Mouse (Mus musculus) midbrain, embryonic 14.5 days (tissue): ENCODE measurements around the gene Il18r1. TPM values are rescaled to one million over a fixed set of nuclear protein-coding genes. Genes with fewer than 3 reads are reported as not detected.

Experiments used
- ATAC-seq: fragments of 200-750 bp; cut with Nextera tagmentation; 2 replicates; pipeline ENCODE4 v1.8.0; 2017; ENCODE audit warnings: moderate number of reproducible peaks, moderate library complexity; ENCODE audit not compliant: low FRiP score, low TSS enrichment
- DNase-seq: peaks from one replicate; pipeline ENCODE4 v3.0.0-alpha.2; 2015
- H3K27ac ChIP-seq: fragments of 300-500 bp; sonication (generic); replicated peaks from 2 replicates; pipeline ENCODE4 v1.5.1; 2014; ENCODE audit warnings: mild to moderate bottlenecking, low read depth, low read length, moderate library complexity
- H3K27me3 ChIP-seq: fragments of 300-500 bp; sonication (generic); 2 replicates; pipeline ENCODE4 v1.6.1; 2014; ENCODE audit warnings: low read length, control low read depth, mixed read lengths; ENCODE audit not compliant: control insufficient read depth, insufficient read depth
- H3K36me3 ChIP-seq: fragments of 300-500 bp; sonication (generic); 2 replicates; pipeline ENCODE4 v1.6.1; 2014; ENCODE audit warnings: low read length, control low read depth; ENCODE audit not compliant: control insufficient read depth, insufficient read depth
- H3K4me1 ChIP-seq: fragments of 300-500 bp; sonication (generic); 2 replicates; pipeline ENCODE4 v1.6.1; 2014; ENCODE audit warnings: mild to moderate bottlenecking, antibody characterized with exemption, low read length, control low read depth; ENCODE audit not compliant: control insufficient read depth, insufficient read depth
- H3K4me2 ChIP-seq: fragments of 300-500 bp; sonication (generic); 2 replicates; pipeline ENCODE4 v1.6.1; 2014; ENCODE audit warnings: mild to moderate bottlenecking, low read length, moderate library complexity
- H3K4me3 ChIP-seq: fragments of 300-500 bp; sonication (generic); replicated peaks from 2 replicates; pipeline ENCODE4 v1.5.1; 2014; ENCODE audit warnings: low read depth, low read length
- H3K9ac ChIP-seq: fragments of 300-500 bp; sonication (generic); replicated peaks from 2 replicates; pipeline ENCODE4 v1.6.1; 2014; ENCODE audit warnings: mild to moderate bottlenecking, low read length, moderate library complexity
- H3K9me3 ChIP-seq: fragments of 300-500 bp; sonication (generic); 2 replicates; pipeline ENCODE4 v1.6.1; 2016; ENCODE audit warnings: low read length, control low read depth, mixed read lengths; ENCODE audit not compliant: control insufficient read depth
- WGBS: fragments of 180-500 bp; shearing (Covaris S2); extraction: QIAGEN DNeasy Blood & Tissue Kit; methylation state at CpG from one replicate; pipeline ENCODE4 v1.1.7; 2014; 5-methylcytosine and 5-hydroxymethylcytosine counted together
- polyA plus RNA-seq: library from polyadenylated mRNA; unstranded; fragments of >200 nt; fragmentation: Nextera tagmentation; extraction: Ambion mirVana; gene quantifications from 2 replicates; pipeline ENCODE4 v1.2.1, GENCODE M21; 2014

Gene Il18r1
- polyA plus RNA-seq, 1 experiment from 2014 or later: not detected

GRCm38 (mm10) chr1:40473640-40474039 is 8.3 kb downstream of the Il18r1 start:
- DNase-seq (no peak), ATAC-seq (no peak)
- Histone ChIP-seq H3K4me3 (no peak overlapping the region), H3K27me3 (no peaks in the 10 kb centered on the region), H3K4me2 (no peak overlapping the region), H3K9ac (no peak overlapping the region), H3K27ac (no peak overlapping the region), H3K36me3 (no peaks in the 10 kb centered on the region), H3K9me3 (no peaks in the 10 kb centered on the region), H3K4me1 (no peaks in the 10 kb centered on the region)
- 90% methylated on average over 4 of the region's 4 CpGs for WGBS

GRCm38 (mm10) chr1:40474336-40474735 is 9.0 kb downstream of the Il18r1 start:
- H3K9me3 ChIP-seq: no peaks in the 10 kb centered on the region
- ATAC-seq: no peak
- H3K4me3 ChIP-seq: no peak overlapping the region
- 88% methylated on average over 5 of the region's 5 CpGs for WGBS
- no peak overlapping the region for H3K9ac ChIP-seq
- H3K27me3 ChIP-seq: no peaks in the 10 kb centered on the region
- no peaks in the 10 kb centered on the region for H3K36me3 ChIP-seq
- H3K27ac ChIP-seq: no peak overlapping the region
- DNase-seq: no peak
- no peaks in the 10 kb centered on the region for H3K4me1 ChIP-seq
- no peak overlapping the region for H3K4me2 ChIP-seq

- WGBS: 69% methylated on average over 3 of the region's 3 CpGs
- no peaks in the 10 kb centered on the region for H3K4me1 ChIP-seq
- no peaks in the 10 kb centered on the region for H3K27me3 ChIP-seq
- no peak overlapping the region for H3K4me3 ChIP-seq
- no peak overlapping the region for H3K4me2 ChIP-seq
- no peaks in the 10 kb centered on the region for H3K36me3 ChIP-seq
- no peak overlapping the region for H3K27ac ChIP-seq
- H3K9ac ChIP-seq: no peak overlapping the region
- DNase-seq: no peak
- H3K9me3 ChIP-seq: no peaks in the 10 kb centered on the region
- ATAC-seq: no peak
Measured at GRCm38 (mm10) chr1:40475697-40476096, 10.3 kb downstream of the Il18r1 start.

GRCm38 (mm10) chr1:40476756-40477155 is 11.4 kb downstream of the Il18r1 start:
- 70% methylated on average over 4 of the region's 4 CpGs for WGBS

DNA sequence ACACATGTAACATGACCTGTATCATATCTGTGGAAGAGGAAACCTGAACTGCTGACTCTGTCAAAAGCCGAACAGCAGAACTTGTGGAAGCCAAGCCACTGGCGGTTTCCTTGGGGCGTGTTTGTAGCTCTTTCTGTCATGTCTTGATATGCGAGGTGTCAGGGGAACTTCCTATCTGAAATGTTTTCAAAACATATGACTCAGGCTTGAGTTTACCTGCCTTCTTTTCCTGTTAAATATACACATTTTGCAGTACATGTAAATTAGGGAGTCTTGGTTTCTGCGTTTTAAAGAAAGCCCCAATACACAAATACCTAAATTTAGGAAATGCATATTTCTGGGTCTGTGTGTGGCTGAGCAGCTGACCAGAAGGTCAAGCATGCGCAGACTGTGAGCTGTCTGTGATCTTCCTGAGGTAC is 14.2 kb downstream of the Il18r1 start:
- Histone ChIP-seq H3K9ac (no peak overlapping the region), H3K4me3 (no peak overlapping the region), H3K27ac (no peak overlapping the region), H3K36me3 (no peaks in the 10 kb centered on the region), H3K4me1 (no peaks in the 10 kb centered on the region), H3K4me2 (no peak overlapping the region), H3K27me3 (no peaks in the 10 kb centered on the region), H3K9me3 (no peaks in the 10 kb centered on the region)
- ATAC-seq (no peak), DNase-seq (no peak)
- 91% methylated on average over 6 of the region's 6 CpGs for WGBS

More at GRCm38 (mm10) chr1:40476756-40477155, 11.4 kb downstream of the Il18r1 start:
- ATAC-seq (no peak), DNase-seq (no peak)
- Histone ChIP-seq H3K27me3 (no peaks in the 10 kb centered on the region), H3K9me3 (no peaks in the 10 kb centered on the region), H3K4me3 (no peak overlapping the region), H3K4me1 (no peaks in the 10 kb centered on the region), H3K4me2 (no peak overlapping the region), H3K27ac (no peak overlapping the region), H3K36me3 (no peaks in the 10 kb centered on the region), H3K9ac (no peak overlapping the region)

DNA sequence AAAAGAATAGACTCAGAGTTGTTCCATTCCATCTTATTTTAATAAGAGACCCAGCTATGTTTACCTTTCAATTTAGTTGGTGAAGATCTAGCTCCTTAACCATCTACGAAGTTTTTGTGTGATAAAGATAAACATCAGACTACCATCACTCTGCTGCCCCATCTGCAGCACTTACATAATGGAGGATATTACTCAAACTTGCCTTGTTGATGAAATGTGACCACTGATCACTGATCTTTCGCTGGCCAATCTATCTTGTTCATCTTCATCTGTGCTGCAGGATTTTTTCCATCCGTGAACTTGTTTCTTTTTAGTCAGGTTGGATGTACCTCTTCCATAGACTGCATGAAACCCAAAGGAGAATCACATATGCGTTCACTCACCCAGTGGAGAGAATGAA is 29.2 kb downstream of the Il18r1 start:
- no peak overlapping the region for H3K4me2 ChIP-seq
- no peaks in the 10 kb centered on the region for H3K9me3 ChIP-seq
- ATAC-seq: no peak
- H3K4me3 ChIP-seq: no peak overlapping the region
- no peaks in the 10 kb centered on the region for H3K27me3 ChIP-seq
- H3K27ac ChIP-seq: no peak overlapping the region
- no peaks in the 10 kb centered on the region for H3K4me1 ChIP-seq
- DNase-seq: no peak
- 91% methylated on average over 4 of the region's 4 CpGs for WGBS
- no peaks in the 10 kb centered on the region for H3K36me3 ChIP-seq
- H3K9ac ChIP-seq: no peak overlapping the region

GRCm38 (mm10) chr1:40499708-40500107 is 34.4 kb downstream of the Il18r1 start:
- H3K4me2 ChIP-seq: no peak overlapping the region
- no peak overlapping the region for H3K9ac ChIP-seq
- H3K36me3 ChIP-seq: no peaks in the 10 kb centered on the region
- H3K27me3 ChIP-seq: no peaks in the 10 kb centered on the region
- H3K4me1 ChIP-seq: no peaks in the 10 kb centered on the region
- no peak for DNase-seq
- no peak overlapping the region for H3K4me3 ChIP-seq
- 95% methylated on average over 1 of the region's 1 CpGs for WGBS
- no peak for ATAC-seq
- H3K9me3 ChIP-seq: no peaks in the 10 kb centered on the region
- H3K27ac ChIP-seq: no peak overlapping the region

- no peaks in the 10 kb centered on the region for H3K9me3 ChIP-seq
- ATAC-seq (no peak), DNase-seq (no peak)
- no peak overlapping the region for H3K4me2 ChIP-seq
- no peaks in the 10 kb centered on the region for H3K27me3 ChIP-seq
- no peak overlapping the region for H3K4me3 ChIP-seq
- no peaks in the 10 kb centered on the region for H3K4me1 ChIP-seq
- no peak overlapping the region for H3K9ac ChIP-seq
- H3K27ac ChIP-seq: no peak overlapping the region
- no peaks in the 10 kb centered on the region for H3K36me3 ChIP-seq
- WGBS: 90% methylated on average over 4 of the region's 4 CpGs
Measured at GRCm38 (mm10) chr1:40501126-40501525, 35.8 kb downstream of the Il18r1 start.

GRCm38 (mm10) chr1:40501546-40502398 is 36.4 kb downstream of the Il18r1 start:
- Histone ChIP-seq H3K27ac (no peak overlapping the region), H3K4me3 (no peak overlapping the region), H3K4me1 (no peaks in the 10 kb centered on the region), H3K36me3 (no peaks in the 10 kb centered on the region), H3K4me2 (no peak overlapping the region), H3K9ac (no peak overlapping the region), H3K27me3 (no peaks in the 10 kb centered on the region), H3K9me3 (no peaks in the 10 kb centered on the region)
- no peak for ATAC-seq
- 90% methylated on average over 11 of the region's 11 CpGs for WGBS
- DNase-seq: no peak
